Mouse (Mus musculus): ENCODE data around the gene Shisa7. TPM values are rescaled to one million over a fixed set of nuclear protein-coding genes. Genes with fewer than 3 reads are reported as not detected.

The Shisa7 gene
- polyA plus RNA-seq (2012; fragmentation: generic; extraction: Trizol), result not detected

GRCm38 (mm10) chr7:4844245-4844916, at the start of gene Shisa7:
Gene Shisa7, minus strand, starts transcription at chr7:4844696.

GRCm38 (mm10) chr7:4876753-4877221, 32.3 kb upstream of the Shisa7 start, which contains the start of gene Isoc2a:
Gene Isoc2a, plus strand, starts transcription at chr7:4877153.

GRCm38 (mm10) chr7:4870133-4870532, 25.6 kb upstream of the Shisa7 start, which contains the start of gene Isoc2b:
Gene Isoc2b, minus strand, starts transcription at chr7:4870258.

GRCm38 (mm10) chr7:4812303-4813104, 32.0 kb downstream of the Shisa7 start, which contains the start of gene Ube2s:
Gene Ube2s, minus strand, starts transcription at chr7:4812590.

GRCm38 (mm10) chr7:4792278-4793212, 52.0 kb downstream of the Shisa7 start, which contains the start of gene Rpl28:
Gene Rpl28, plus strand, starts transcription at chr7:4792874.

GRCm38 (mm10) chr7:4789436-4789935, 55.0 kb downstream of the Shisa7 start, which contains the start of gene Tmem238:
Gene Tmem238, minus strand, starts transcription at chr7:4789656.

GRCm38 (mm10) chr7:4782759-4783158, 61.7 kb downstream of the Shisa7 start, which contains the start of the genes Il11 and Tmem190:
Gene Il11, minus strand, starts transcription at chr7:4782859.
Gene Tmem190, plus strand, starts transcription at chr7:4782937.

Other genes with a start within 250 kb of the Shisa7 start
- not detected for gene Ptprh, start 240.7 kb downstream of the Shisa7 start, polyA plus RNA-seq (2012; fragmentation: generic; extraction: Trizol)
- gene Tmem86b, start 213.3 kb downstream of the Shisa7 start, polyA plus RNA-seq (2012; fragmentation: generic; extraction: Trizol), result 1 to 10 TPM; 1.9 to 4.9 TPM
- 10 to 100 TPM; 24.9 to 47.9 TPM for gene Ppp6r1, start 185.7 kb downstream of the Shisa7 start, polyA plus RNA-seq (2012; fragmentation: generic; extraction: Trizol)
- 100 to 1,000 TPM in 1 of 2 experiments, 10 to 100 TPM in 1; 56.4 to 125 TPM for gene Hspbp1, start 159.6 kb downstream of the Shisa7 start, polyA plus RNA-seq (2012; fragmentation: generic; extraction: Trizol)
- 10 to 100 TPM in 1 of 2 experiments, 1 to 10 TPM in 1; 3.8 to 11.2 TPM for gene Brsk1, start 154.1 kb downstream of the Shisa7 start, polyA plus RNA-seq (2012; fragmentation: generic; extraction: Trizol)
- under 1 TPM; 0.02 to 0.27 TPM for gene Tmem150b, start 119.4 kb downstream of the Shisa7 start, polyA plus RNA-seq (2012; fragmentation: generic; extraction: Trizol)
- gene Kmt5c, start 104.6 kb downstream of the Shisa7 start, polyA plus RNA-seq (2012; fragmentation: generic; extraction: Trizol), result 10 to 100 TPM in 1 of 2 experiments, 1 to 10 TPM in 1; 6.4 to 30.2 TPM
- under 1 TPM; 0.08 to 0.26 TPM for gene Cox6b2, start 91.6 kb downstream of the Shisa7 start, polyA plus RNA-seq (2012; fragmentation: generic; extraction: Trizol)
- not detected for gene Fam71e2, start 73.4 kb downstream of the Shisa7 start, polyA plus RNA-seq (2012; fragmentation: generic; extraction: Trizol)
- gene Il11, start 61.8 kb downstream of the Shisa7 start, polyA plus RNA-seq (2012; fragmentation: generic; extraction: Trizol), result under 1 TPM; 0.66 to 0.91 TPM
- gene Tmem190, start 61.8 kb downstream of the Shisa7 start, polyA plus RNA-seq (2012; fragmentation: generic; extraction: Trizol), result 1 to 10 TPM in 1 of 2 experiments, under 1 TPM in 1; 0.61 to 1.1 TPM
- gene Tmem238, start 55.0 kb downstream of the Shisa7 start, polyA plus RNA-seq (2012; fragmentation: generic; extraction: Trizol), result 10 to 100 TPM in 1 of 2 experiments, 1 to 10 TPM in 1; 9.5 to 53.2 TPM
- gene Rpl28, start 51.8 kb downstream of the Shisa7 start, polyA plus RNA-seq (2012; fragmentation: generic; extraction: Trizol), result over 10,000 TPM in 1 of 2 experiments, 1,000 to 10,000 TPM in 1; 4,560 to 11,128 TPM
- 100 to 1,000 TPM; 315 to 381 TPM for gene Ube2s, start 32.1 kb downstream of the Shisa7 start, polyA plus RNA-seq (2012; fragmentation: generic; extraction: Trizol)
- gene Isoc2b, start 25.6 kb upstream of the Shisa7 start, polyA plus RNA-seq (2012; fragmentation: generic; extraction: Trizol), result under 1 TPM; 0.18 to 0.59 TPM
- 1 to 10 TPM; 1.5 to 3.4 TPM for gene Isoc2a, start 32.5 kb upstream of the Shisa7 start, polyA plus RNA-seq (2012; fragmentation: generic; extraction: Trizol)
- under 1 TPM in 1 of 2 experiments, not detected in 1; 0.19 TPM for gene Gm36210, start 61.8 kb upstream of the Shisa7 start, polyA plus RNA-seq (2012; fragmentation: generic; extraction: Trizol)
- 10 to 100 TPM in 1 of 2 experiments, 1 to 10 TPM in 1; 8.1 to 11.7 TPM for gene Zfp628, start 70.5 kb upstream of the Shisa7 start, polyA plus RNA-seq (2012; fragmentation: generic; extraction: Trizol)
- gene Nat14, start 77.3 kb upstream of the Shisa7 start, polyA plus RNA-seq (2012; fragmentation: generic; extraction: Trizol), result 1 to 10 TPM in 1 of 2 experiments, under 1 TPM in 1; 0.78 to 6.7 TPM
- gene Ssc5d, start 81.1 kb upstream of the Shisa7 start, polyA plus RNA-seq (2012; fragmentation: generic; extraction: Trizol), result 10 to 100 TPM in 1 of 2 experiments, 1 to 10 TPM in 1; 4.7 to 87.9 TPM
- gene Sbk2, start 119.7 kb upstream of the Shisa7 start, polyA plus RNA-seq (2012; fragmentation: generic; extraction: Trizol), result under 1 TPM; 0.01 to 0.13 TPM
- gene Sbk3, start 126.5 kb upstream of the Shisa7 start, polyA plus RNA-seq (2012; fragmentation: generic; extraction: Trizol), result under 1 TPM; 0.01 to 0.13 TPM
- 10 to 100 TPM in 1 of 2 experiments, 1 to 10 TPM in 1; 7.9 to 20.1 TPM for gene Zfp579, start 151.5 kb upstream of the Shisa7 start, polyA plus RNA-seq (2012; fragmentation: generic; extraction: Trizol)
- gene Zfp524, start 169.7 kb upstream of the Shisa7 start, polyA plus RNA-seq (2012; fragmentation: generic; extraction: Trizol), result 10 to 100 TPM; 24.7 to 30.2 TPM
- gene Fiz1, start 170.0 kb upstream of the Shisa7 start, polyA plus RNA-seq (2012; fragmentation: generic; extraction: Trizol), result 10 to 100 TPM; 22.6 to 29.6 TPM
- gene Gm44973, start 170.8 kb upstream of the Shisa7 start, polyA plus RNA-seq (2012; fragmentation: generic; extraction: Trizol), result under 1 TPM; 0.14 to 0.17 TPM
- 10 to 100 TPM in 1 of 2 experiments, 1 to 10 TPM in 1; 6.3 to 24.5 TPM for gene Zfp865, start 175.7 kb upstream of the Shisa7 start, polyA plus RNA-seq (2012; fragmentation: generic; extraction: Trizol)
- under 1 TPM; 0.12 to 0.55 TPM for gene Ccdc106, start 175.9 kb upstream of the Shisa7 start, polyA plus RNA-seq (2012; fragmentation: generic; extraction: Trizol)
- gene 4632433K11Rik, start 189.4 kb upstream of the Shisa7 start, polyA plus RNA-seq (2012; fragmentation: generic; extraction: Trizol), result not detected
- 1 to 10 TPM; 1.7 to 8.9 TPM for gene Zfp784, start 193.8 kb upstream of the Shisa7 start, polyA plus RNA-seq (2012; fragmentation: generic; extraction: Trizol)
- gene Zfp580, start 206.8 kb upstream of the Shisa7 start, polyA plus RNA-seq (2012; fragmentation: generic; extraction: Trizol), result 10 to 100 TPM; 26.8 to 46.2 TPM
- gene U2af2, start 217.4 kb upstream of the Shisa7 start, polyA plus RNA-seq (2012; fragmentation: generic; extraction: Trizol), result 100 to 1,000 TPM; 166 to 202 TPM
- gene Epn1, start 235.5 kb upstream of the Shisa7 start, polyA plus RNA-seq (2012; fragmentation: generic; extraction: Trizol), result 100 to 1,000 TPM; 130 to 144 TPM

Data from C3H10T1/2 (cell line).